Mouse (Mus musculus): ENCODE results near the gene Zfp385a.

- TF ChIP-seq CTCF (IDR thresholded peaks at IDR 0.05; ENCODE audit: low read depth) (no peak), EP300 (IDR thresholded peaks at IDR 0.05; ENCODE audit: low read depth) (no peak)
Observed at GRCm38 (mm10) chr15:103341547-103341946, 1.7 kb upstream of the Zfp385a start.

All from heart, postnatal 0 days (tissue).